Mouse (Mus musculus): ENCODE results near the gene Rnf149.
A peak's percentile ranks its signal among the peaks of the same experiment; 100 is the strongest.
"Not testable (repeated sequence)": the region's sequence is repeated elsewhere in the genome, so short reads cannot be mapped to it uniquely, and the experiment has no call there.

Rnf149 gene

GRCm38 (mm10) chr1:39577253-39577705 lies at the start of gene Rnf149:
Gene Rnf149, minus strand, starts transcription at chr1:39577405.
- peak; percentile 97 for DNase-seq

GRCm38 (mm10) chr1:39625491-39625890 lies 48.3 kb upstream of the Rnf149 start:
- no peak for DNase-seq

DNA sequence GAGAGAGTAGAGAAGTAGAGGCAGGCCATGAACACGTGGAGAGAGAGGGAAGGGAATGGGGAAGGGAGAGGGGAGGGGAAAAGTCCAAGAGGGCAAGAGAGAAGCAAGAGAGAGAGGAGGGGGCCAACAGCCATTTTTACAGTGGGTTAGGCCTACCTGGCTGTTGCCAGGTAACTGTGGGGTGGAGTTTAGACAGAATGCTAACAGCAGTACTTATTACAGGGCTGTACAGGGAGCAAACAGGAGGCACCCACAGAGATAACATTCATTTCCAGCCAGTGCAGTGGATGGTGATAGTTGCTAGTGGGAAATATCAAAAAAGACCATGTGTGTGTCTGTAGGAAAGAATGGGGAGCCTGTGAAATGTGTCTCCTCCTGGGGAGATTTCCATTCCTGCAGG lies 46.5 kb upstream of the Rnf149 start:
- DNase-seq = no peak

DNA sequence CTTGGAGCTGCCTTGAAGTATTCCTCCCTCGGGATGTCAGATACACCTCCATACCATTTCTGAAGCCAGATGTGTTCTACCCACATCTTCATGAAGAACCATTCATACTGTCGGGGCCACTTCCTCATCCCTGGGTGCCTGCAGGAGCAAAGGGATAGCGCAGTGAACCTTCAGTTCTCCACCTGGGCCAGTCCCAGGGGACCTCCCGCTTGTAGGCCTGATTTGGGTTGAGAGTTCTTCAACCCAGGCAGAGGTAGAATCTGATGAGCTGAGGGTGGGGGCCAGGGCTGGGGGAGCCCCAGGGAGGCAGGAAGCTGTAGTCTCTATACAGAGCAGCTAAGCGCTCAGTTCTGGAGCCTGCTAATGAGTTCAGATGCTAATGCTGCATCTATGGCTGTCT lies 45.9 kb upstream of the Rnf149 start:
- DNase-seq = no peak

GRCm38 (mm10) chr1:39618524-39618923 lies 41.3 kb upstream of the Rnf149 start:
- DNase-seq = no peak

GRCm38 (mm10) chr1:39615526-39615925 lies 38.3 kb upstream of the Rnf149 start:
- DNase-seq = no peak

DNA sequence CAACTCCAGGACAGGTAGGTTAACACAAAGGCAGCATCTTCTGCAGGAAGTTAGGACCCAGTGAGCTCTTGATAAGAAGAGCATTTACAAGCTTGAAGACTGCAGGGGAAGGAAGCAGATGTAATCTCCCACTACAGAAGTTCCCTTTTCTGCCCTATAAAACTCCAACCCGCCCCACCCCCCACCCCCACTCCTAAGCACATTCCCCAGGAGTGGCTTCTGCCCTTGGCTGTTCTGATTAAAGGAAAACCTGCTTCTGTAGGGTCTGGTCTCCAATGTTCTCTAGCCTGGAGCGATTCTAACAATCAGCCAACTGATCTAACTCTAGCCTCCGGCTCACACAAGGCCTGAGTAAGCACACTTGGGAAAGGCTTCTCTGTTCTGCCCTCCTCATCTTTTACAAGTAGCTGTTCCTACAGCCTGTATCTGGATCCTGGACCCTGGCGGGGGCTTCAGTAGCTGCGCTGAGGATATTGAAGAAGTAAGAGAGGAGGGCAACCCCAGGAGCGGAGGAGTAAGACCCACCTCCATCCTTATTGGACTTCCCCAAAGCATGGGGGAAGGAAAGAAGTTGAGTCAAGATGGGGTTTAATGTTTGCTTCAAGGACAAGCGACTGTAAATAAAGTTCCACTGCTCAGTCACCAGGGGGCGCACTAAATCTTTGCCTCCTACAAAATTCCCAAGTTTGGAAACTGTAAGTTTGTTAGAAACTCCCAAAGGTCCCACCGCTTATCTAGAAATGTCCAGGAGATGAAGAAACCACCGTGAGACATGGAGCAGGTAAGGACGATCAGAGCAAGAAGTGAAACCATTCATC lies 37.5 kb upstream of the Rnf149 start:
- peak; percentile 45 for DNase-seq

DNA sequence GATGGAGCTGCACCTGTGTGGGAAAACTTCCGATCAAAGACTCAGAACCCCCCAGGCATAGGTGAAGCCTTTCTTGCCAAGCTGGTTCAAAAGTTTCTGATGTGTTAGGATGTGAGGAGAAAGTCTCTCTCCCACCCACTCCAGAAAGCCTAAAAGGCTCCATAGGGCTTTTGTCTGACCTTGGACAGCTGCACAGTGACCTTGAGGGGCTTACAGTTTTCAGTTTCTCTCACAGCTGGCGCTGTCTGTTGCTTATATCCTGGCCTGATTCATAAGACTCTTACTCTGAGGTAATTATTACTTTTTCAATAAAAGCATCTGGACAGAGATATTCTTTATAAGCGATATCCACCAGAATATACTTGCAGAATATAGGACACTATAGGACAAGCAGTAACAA lies 35.9 kb upstream of the Rnf149 start:
- DNase-seq = no peak

- peak; percentile 51 for DNase-seq
These were observed 35.3 kb upstream of the Rnf149 start for GRCm38 (mm10) chr1:39612491-39612890.

- DNase-seq = no peak
These were observed 31.3 kb upstream of the Rnf149 start for GRCm38 (mm10) chr1:39608534-39608933.

DNA sequence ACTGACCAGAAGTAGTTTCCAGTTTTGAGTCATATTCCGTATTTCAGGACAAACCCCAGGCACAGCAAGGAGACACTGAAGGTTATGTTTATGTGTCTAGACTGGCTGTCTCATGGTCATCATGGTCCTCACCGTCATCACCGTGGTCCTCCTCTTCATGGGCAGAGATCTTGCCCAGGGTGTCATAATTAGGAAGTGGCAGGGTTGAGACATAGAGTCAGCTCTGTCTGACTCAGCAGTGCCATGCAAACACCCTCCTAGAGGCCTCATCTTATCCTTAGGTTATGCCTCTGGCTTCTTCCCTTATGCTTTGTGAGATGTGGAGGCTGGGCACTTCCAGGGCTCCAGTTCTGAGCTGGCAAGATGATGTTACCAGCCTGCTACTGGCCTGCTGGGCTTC lies 25.3 kb upstream of the Rnf149 start:
- DNase-seq = no peak

DNA sequence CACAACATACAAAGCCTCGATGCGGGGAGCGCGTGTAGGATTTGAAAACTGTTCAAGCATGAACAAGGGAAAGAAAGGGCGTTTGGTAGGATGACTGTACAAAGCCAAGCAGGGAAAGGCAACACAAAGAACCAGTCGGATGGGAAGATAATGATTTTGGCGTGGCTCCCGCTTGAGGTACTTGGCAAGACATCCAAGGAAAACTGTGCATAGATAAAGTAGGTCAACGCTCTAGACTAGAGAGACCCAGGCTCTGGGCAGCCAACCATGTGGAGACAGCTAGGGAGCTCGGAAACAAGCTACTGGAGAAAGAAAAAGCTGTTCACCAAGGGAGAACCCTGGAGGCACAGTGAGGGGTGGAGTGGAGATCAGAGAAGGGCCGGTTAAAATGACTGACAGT lies 21.5 kb upstream of the Rnf149 start:
- DNase-seq = no peak

DNA sequence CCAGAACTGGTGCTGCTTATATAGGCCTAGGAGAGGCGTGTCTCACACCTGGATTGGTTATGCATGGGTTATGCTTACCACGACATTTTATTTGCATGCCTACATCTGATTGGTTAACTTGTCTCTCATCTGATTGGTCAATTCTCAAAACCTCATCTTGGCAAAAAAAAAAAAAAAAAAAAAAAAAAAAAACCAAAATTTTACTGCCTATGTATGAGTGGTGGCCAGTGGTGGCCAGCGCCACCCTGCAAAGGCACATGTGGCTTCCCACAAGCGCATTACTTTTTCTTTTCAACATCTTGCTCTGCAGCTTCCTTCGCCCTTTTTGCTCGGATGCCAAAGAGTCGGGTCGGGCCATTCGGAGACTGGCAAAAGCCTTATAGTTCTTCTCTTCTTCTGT lies 19.9 kb upstream of the Rnf149 start:
- not testable (repeated sequence) for DNase-seq

- DNase-seq = no peak
These were observed 16.6 kb upstream of the Rnf149 start for GRCm38 (mm10) chr1:39593836-39594235.

DNA sequence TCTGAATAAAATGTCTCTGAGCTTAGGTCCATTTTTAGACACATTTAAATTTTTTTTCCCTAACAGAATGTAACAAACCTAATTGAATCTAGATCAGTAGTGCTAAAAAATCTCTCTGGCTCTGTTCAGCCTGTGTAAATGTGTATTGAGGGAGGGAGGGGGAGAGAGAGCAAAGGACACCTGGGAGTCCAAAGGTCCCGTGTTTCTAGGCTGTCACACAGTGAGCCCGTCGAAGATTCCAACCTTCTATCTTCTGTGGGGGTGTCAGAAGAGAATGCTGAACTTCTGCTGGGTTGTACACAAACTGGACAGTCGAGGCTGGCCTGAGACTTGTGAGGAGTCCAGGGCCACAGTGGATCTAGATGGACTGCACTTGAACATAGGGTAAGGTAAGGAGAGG lies 14.9 kb upstream of the Rnf149 start:
- DNase-seq = peak; percentile 51

DNA sequence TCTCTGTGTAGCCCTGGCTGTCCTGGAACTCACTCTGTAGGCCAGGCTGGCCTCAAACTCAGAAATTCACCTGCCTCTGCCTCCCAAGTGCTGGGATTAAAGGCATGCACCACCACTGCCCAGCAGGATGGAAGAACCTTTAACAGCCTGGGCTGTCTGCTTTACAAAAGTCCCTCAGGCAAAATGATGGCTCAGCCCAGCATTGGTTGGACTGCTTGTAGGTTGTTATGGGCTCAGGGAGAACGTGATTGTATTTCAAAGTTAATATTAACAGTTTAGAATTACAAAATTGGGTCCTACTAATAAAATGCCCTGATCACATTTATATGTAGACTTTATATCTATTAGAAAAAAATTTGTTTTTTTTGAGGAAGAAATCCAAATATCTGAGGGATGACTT lies 14.4 kb upstream of the Rnf149 start:
- not testable (repeated sequence) for DNase-seq

GRCm38 (mm10) chr1:39590193-39590592 lies 13.0 kb upstream of the Rnf149 start:
- DNase-seq = no peak

DNA sequence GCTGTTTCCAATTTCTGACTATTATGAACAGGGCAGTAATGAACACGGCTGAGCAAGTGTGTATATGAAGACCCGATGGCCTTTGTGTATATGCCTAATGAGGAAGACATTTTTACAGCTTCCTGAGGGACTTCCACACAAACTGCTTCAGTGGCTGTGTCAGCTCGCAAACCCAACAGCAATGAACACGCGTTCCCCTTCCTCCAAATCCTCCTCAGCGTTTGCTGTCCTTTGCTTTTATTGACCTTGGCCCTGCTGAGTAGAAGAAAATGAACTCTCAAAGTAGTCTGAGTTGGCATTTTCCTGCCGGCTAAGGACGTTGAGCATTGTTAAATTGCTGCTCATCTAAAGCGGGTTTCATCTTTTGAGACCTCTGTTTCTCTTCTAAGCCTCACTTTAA lies 8.2 kb upstream of the Rnf149 start:
- DNase-seq = no peak

- DNase-seq = no peak
These were observed 6.0 kb upstream of the Rnf149 start for GRCm38 (mm10) chr1:39583173-39583572.

- DNase-seq = no peak
These were observed 4.0 kb upstream of the Rnf149 start for GRCm38 (mm10) chr1:39581215-39581614.

GRCm38 (mm10) chr1:39579139-39579538 lies 1.9 kb upstream of the Rnf149 start:
- DNase-seq = no peak

DNA sequence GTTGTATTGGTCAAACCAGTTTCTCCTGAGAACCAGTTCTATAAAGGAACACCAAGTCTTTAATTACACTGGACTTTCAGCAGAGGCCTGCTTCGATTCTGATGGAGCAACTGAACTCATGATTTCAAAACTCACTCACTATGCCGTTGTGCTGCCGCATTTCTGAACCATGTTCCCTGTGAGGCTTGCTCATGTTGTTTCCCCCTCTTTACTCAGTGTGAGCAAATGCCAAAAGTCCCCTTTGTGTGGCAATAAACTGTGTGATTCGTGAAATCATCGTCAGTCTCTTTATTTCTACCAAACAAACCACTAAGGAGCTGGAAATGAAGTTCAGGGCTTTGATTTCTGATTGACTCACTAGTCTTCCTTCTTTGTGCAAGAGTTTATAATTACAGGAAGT lies 1.2 kb upstream of the Rnf149 start:
- DNase-seq = no peak

GRCm38 (mm10) chr1:39576431-39577243 lies 568 bp downstream of the Rnf149 start:
- peak; percentile 73 for DNase-seq

- no peak for DNase-seq
These were observed 1.3 kb downstream of the Rnf149 start for GRCm38 (mm10) chr1:39575778-39576375.

Measured in kidney, adult 18-20 months (tissue).